Mouse (Mus musculus) testis, adult 2 months (tissue): Measurements from ENCODE around the gene Wfikkn1.

Source experiments
- CTCF ChIP-seq: fragments of 200-500 bp; IDR thresholded peaks from 2 replicates; pipeline ENCODE4 v1.5.1; 2012; ENCODE audit warnings: low read depth, mild to moderate bottlenecking, inconsistent platforms, low read length, moderate library complexity; ENCODE audit not compliant: control insufficient read depth, insufficient read depth, insufficient replicate concordance
- POLR2A ChIP-seq: fragments of 200-500 bp; IDR thresholded peaks from 2 replicates; pipeline ENCODE4 v1.6.1; 2012; ENCODE audit warnings: low read depth, mild to moderate bottlenecking, inconsistent platforms, low read length, moderate library complexity; ENCODE audit not compliant: control insufficient read depth

- TF ChIP-seq CTCF (no peak), POLR2A (no peak)
These were observed 40.1 kb downstream of the Wfikkn1 start for GRCm38 (mm10) chr17:25840519-25840918.
